Mouse (Mus musculus) layer of hippocampus, adult 18-20 months (tissue): ENCODE measurements around the gene Ciao2a. TPM values are rescaled to one million over a fixed set of nuclear protein-coding genes. Genes with fewer than 3 reads are reported as not detected.
A peak's percentile ranks its signal among the peaks of the same experiment; 100 is the strongest.

Experiments
- DNase-seq, 2 experiments: peaks; one replicate each; pipeline ENCODE4 v3.0.0; 2022; ENCODE audit warnings: low spot score in 2 of 2
- long read RNA-seq: library from polyadenylated mRNA; stranded (forward); transcript quantifications from one replicate; pipeline ENCODE4 v2.0.0, GENCODE M21; 2021
- total RNA-seq, 2 experiments: library from RNA; stranded (reverse); gene quantifications; 2 replicates each; pipeline ENCODE4 v1.2.3; 2021

Gene Ciao2a
- 10 to 100 TPM; 29.4 to 30.5 TPM for total RNA-seq
- long read RNA-seq, transcript Ciao2a-201 (5 exons, 1,240 nt): major isoform, 22 of 24 reads
- long read RNA-seq, partial matches to known transcripts: 0 of 24 reads
- long read RNA-seq, other reads (novel, unspliced or antisense): 2 of 24 reads

GRCm38 (mm10) chr9:66126456-66127192 lies at the start of gene Ciao2a, which contains the start of gene Snx1:
TSS of gene Ciao2a (plus strand) at chr9:66126611.
TSS of gene Snx1 (minus strand) at chr9:66126587.
- peak; percentile 92 to 98 for DNase-seq

- no peak for DNase-seq
Observed at GRCm38 (mm10) chr9:66078072-66078471, 48.3 kb upstream of the Ciao2a start.

GRCm38 (mm10) chr9:66078493-66078892 lies 47.9 kb upstream of the Ciao2a start:
- DNase-seq: no peak

DNA sequence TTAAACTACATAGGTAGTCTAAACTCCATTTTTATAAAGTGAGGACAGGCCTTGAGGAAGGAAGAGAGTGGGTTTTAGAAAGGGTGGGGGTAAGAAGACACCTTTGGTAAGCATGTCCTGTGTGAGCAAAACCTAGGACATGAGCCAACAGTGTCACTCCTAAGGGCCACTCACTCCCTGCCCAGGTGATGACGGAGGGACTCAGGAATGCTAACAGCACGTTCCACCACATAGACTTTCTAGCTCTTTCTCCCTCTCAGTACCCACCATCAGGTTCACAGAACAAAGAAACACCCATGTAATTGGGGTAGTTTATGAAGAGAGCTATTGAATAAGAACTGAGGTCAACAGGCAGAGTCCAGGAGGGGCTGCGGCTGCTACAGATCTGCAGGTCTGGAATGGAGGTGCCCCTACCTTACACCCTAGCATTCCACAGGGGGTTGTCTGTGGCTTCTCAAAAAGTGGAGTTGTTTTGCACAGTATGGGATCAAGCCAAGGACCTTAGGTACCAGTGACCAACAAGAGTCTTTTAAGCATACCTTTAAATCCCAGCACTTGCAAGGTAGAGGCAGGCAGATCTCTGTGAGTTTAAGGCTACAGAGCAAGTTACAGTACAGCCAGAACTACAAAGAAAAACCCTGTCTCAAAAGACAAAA lies 45.5 kb upstream of the Ciao2a start:
- DNase-seq: no peak

DNA sequence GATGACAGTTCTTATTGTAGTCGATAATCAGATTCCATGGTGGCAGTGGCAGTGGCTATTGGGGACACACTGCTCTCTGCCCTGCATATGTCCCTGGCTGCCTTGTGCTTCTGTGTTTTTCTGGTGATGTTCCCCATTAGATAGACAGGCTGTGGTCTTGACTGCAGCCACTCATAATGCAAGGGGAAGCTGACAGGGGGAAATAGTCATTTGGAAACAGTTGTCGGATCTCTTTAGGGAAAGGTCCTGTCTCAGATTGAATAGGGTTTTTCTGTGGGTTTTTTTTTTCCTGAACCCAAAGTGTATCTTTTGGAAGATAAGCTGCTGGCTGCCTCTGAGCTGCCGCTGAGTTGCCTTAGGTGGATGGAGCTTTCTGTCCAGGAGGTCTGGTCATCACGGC lies 44.4 kb upstream of the Ciao2a start:
- DNase-seq: no peak

DNA sequence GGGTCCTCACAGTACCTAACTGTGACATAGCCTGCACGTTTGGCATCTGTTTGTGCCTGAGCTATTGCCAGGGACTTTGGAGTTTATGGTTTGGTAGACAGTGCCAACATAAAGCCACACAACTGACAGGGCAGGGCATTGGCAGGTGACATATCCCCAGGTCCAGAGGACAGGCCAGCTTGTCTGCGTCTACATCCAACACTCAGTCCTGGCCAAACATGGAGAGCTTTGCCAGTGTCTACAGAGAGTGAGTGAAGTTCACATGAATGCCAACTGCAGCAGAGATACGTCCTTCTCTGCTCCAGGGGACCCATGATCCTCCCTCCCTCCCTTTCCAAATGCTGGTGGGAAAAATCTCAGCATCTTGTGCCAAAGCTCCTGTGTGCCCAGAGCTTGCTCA lies 42.2 kb upstream of the Ciao2a start:
- DNase-seq: no peak

- DNase-seq: no peak
Observed at GRCm38 (mm10) chr9:66087062-66087461, 39.3 kb upstream of the Ciao2a start.

- DNase-seq: peak in 1 of 2 experiments; percentile 57
Observed at GRCm38 (mm10) chr9:66088411-66088810, 38.0 kb upstream of the Ciao2a start.

DNA sequence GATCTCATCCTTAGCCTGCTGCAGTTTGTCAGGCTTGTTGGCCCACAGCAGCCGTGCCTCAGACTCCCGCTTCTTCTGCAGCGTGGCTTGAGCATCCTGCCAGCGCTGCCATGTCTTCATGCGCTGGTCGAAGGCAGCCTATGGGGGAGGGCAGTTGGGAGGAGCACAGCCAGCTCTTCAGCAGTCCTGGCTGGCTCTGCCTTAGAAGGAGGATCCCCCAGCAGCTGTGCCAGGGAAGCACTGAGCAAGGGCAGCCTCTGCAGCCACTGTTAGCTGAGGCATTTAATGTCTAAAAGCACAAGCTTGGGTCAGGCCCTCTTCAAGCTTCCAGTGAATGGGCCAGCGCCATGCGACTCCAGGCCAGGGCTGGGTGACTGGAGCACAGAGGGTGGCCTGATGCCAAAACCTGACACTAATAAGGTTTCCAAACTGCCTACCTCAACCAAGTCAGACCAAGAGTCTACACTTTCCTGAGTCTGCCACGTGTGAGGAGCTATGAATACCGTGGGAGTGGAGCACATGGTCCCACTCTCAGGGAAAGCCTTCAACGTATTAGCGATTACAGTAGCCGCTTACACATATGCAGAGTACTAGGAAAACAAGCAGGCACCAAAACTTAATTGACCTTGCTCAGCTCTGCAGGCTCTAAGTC lies 35.7 kb upstream of the Ciao2a start:
- no peak for DNase-seq

DNA sequence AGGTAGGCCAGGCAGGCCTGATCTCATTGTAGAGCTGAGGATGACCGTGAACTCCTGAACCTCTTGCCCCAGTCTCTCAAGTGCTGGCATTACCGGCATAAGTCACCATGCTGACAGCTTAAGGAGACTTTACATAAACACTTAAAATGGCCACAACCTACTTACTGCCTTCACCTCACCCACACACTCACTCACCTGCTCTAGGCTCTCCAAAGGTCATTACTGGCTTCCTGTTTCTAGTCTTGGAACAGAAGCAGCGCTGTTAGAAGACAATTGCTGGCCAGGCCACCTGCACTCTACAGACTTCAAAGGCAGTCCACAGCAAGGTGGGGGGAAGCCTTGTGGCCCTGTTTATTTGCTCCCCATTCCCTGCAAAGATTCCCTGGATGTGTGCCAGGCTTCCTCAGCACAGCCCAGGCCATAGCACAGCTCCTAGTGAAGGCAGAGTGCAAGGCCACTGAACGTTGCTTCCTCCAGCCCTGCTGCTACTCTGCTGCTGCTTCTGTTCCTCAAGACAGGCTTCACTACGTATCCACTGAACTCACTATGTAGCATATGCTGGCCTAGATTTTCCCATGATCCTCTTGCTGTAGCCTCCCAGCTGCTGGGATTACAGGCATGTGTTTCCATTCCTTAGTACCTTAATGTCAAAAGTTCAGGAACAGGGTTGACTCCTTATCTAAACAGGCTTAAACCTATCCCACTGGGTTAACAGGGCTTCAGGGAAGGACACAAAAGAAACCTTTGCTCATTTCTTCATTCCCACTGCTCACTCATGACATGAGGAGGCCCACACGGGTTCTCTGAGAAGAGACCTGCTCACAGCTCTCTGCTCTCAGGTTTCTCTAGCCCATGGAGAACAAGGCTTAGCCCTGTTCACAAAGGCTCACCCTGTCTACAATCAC lies 34.8 kb upstream of the Ciao2a start:
- DNase-seq: no peak

GRCm38 (mm10) chr9:66092664-66093063 lies 33.7 kb upstream of the Ciao2a start:
- no peak for DNase-seq

GRCm38 (mm10) chr9:66101577-66101976 lies 24.8 kb upstream of the Ciao2a start:
- DNase-seq: peak in 1 of 2 experiments; percentile 59

GRCm38 (mm10) chr9:66102668-66103067 lies 23.7 kb upstream of the Ciao2a start:
- DNase-seq: peak in 1 of 2 experiments; percentile 36

DNA sequence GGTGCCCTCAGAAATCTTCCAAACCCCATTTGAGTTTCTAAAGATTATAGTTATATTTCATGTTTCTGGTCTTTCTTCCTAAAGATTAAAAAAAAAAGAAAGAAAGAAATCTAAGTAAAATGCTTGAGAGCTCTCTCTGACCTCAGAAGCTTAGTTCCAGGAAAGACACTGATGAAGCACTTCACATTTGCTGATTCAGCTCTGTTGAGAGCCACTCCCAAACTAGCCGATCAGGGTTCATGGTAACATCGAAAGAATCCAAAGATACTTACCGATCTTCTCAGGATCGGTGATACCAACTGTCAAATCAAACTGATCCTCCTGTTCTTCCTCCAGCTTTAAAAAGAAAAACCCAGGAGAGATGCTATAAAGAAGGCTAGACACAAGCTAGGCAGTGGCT lies 21.8 kb upstream of the Ciao2a start:
- no peak for DNase-seq

DNA sequence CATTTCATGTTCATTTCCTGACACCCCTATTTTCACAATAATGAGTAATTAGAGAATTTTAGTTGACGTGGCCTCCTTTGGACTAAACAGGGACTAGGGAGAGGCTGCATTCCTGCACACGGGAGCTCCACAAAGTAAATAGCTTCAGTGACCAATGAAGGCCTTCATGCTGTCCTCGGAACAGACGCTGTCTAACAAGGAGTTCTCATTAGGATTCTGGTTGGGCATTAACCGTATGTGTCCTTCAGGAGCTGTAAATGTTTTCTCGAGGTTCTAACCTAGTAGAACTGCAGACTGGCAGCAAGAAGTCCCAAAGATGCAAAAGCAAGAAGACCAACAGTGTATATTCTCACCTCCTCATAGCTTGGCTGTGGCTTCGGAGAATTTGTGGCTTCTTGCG lies 21.2 kb upstream of the Ciao2a start:
- no peak for DNase-seq

DNA sequence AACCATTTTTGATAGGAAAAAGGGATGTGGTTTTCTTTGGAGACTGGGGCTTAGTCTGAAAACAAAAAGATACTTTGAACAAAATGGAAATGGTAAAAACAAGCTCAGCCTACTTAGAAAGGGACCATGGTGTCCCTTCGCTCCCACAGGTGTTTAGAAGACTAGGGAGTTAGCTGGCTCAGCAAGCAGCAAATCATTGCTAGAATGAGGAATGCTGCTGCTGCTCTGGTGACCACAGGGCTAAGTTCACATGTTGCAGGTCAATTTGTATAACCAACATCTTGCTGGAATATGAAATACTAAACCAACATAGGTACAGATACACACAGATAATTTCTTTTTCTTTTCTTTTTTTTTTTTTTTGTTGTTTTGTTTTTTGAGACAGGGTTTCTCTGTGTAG lies 16.8 kb upstream of the Ciao2a start:
- no peak for DNase-seq

DNA sequence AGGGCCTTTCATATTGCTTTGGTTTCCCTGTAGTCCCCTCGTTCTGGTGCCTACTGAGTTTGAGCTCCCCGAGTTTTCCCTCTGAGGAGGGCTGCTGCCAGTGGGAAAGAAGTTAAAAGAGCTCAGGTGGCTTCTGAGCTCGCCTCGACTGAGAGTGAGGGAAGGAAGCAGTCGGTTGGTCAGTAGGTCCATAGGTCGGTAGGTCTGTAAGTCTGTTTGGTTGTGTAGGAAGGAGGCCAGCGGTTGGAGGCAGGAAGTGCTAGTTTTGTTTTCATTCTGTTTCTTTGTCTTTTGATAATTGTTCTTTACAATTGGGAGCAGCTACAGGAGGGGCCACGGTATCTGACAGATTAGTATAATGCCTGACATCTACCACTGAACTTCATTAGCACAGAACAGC lies 16.3 kb upstream of the Ciao2a start:
- no peak for DNase-seq

GRCm38 (mm10) chr9:66110611-66111379 lies 15.6 kb upstream of the Ciao2a start:
- no peak for DNase-seq

DNA sequence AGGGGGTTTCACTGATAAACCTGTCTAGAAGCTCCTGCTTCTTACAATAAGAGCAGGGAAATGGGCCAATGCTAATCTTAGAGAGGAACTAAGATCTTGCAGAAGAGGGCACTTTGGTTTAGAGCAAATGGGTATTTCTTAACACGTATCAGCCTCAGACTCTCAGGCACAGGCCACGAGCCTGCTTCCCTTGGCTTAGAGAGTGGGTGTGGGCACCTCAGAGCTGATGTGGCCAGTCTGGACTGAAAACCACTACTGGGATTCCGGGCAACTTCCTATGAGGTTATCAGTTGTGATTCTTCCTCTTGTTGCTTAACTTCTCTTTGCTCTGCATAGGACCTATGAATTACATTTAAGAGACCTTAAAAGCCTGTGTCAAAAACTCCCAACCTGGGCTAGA lies 12.1 kb upstream of the Ciao2a start:
- DNase-seq: no peak

- no peak for DNase-seq
Observed at GRCm38 (mm10) chr9:66116890-66117289, 9.5 kb upstream of the Ciao2a start.
